Mouse (Mus musculus): ENCODE results near the gene Gm20388.

Gm20388 gene

GRCm38 (mm10) chr8:123672648-123673047, 3762.0 kb downstream of the Gm20388 start:
- no peak for DNase-seq (ENCODE audit: low spot score in 2 of 2)

- no peak for DNase-seq (ENCODE audit: low spot score in 2 of 2)
These were observed 3765.0 kb downstream of the Gm20388 start for GRCm38 (mm10) chr8:123675611-123676010.

- DNase-seq (ENCODE audit: low spot score in 2 of 2), result no peak
These were observed 3767.7 kb downstream of the Gm20388 start for GRCm38 (mm10) chr8:123678390-123678789.

- DNase-seq (ENCODE audit: low spot score in 2 of 2), result no peak
These were observed 3771.6 kb downstream of the Gm20388 start for GRCm38 (mm10) chr8:123682073-123682761.

- DNase-seq (ENCODE audit: low spot score in 2 of 2), result no peak
These were observed 3772.7 kb downstream of the Gm20388 start for GRCm38 (mm10) chr8:123683321-123683720.

GRCm38 (mm10) chr8:123684806-123685205, 3774.2 kb downstream of the Gm20388 start:
- no peak for DNase-seq (ENCODE audit: low spot score in 2 of 2)

- DNase-seq (ENCODE audit: low spot score in 2 of 2), result no peak
These were observed 3774.8 kb downstream of the Gm20388 start for GRCm38 (mm10) chr8:123685477-123685876.

GRCm38 (mm10) chr8:123687826-123688225, 3777.2 kb downstream of the Gm20388 start:
- DNase-seq (ENCODE audit: low spot score in 2 of 2), result no peak

- DNase-seq (ENCODE audit: low spot score in 2 of 2), result no peak
These were observed 3781.7 kb downstream of the Gm20388 start for GRCm38 (mm10) chr8:123692165-123692962.

GRCm38 (mm10) chr8:123696167-123696566, 3785.5 kb downstream of the Gm20388 start:
- DNase-seq (ENCODE audit: low spot score in 2 of 2), result no peak

GRCm38 (mm10) chr8:123697329-123697728, 3786.7 kb downstream of the Gm20388 start:
- no peak for DNase-seq (ENCODE audit: low spot score in 2 of 2)

GRCm38 (mm10) chr8:123700399-123701070, 3789.9 kb downstream of the Gm20388 start:
- DNase-seq (ENCODE audit: low spot score in 2 of 2), result no peak

- no peak for DNase-seq (ENCODE audit: low spot score in 2 of 2)
These were observed 3791.4 kb downstream of the Gm20388 start for GRCm38 (mm10) chr8:123701952-123702587.

GRCm38 (mm10) chr8:123705376-123705775, 3794.7 kb downstream of the Gm20388 start:
- DNase-seq (ENCODE audit: low spot score in 2 of 2), result no peak

GRCm38 (mm10) chr8:123707137-123707536, 3796.5 kb downstream of the Gm20388 start:
- no peak for DNase-seq (ENCODE audit: low spot score in 2 of 2)

GRCm38 (mm10) chr8:123708729-123709128, 3798.1 kb downstream of the Gm20388 start:
- DNase-seq (ENCODE audit: low spot score in 2 of 2), result no peak

GRCm38 (mm10) chr8:123710335-123710734, 3799.7 kb downstream of the Gm20388 start:
- DNase-seq (ENCODE audit: low spot score in 2 of 2), result no peak

- no peak for DNase-seq (ENCODE audit: low spot score in 2 of 2)
These were observed 3803.8 kb downstream of the Gm20388 start for GRCm38 (mm10) chr8:123714451-123714850.

- DNase-seq (ENCODE audit: low spot score in 2 of 2), result no peak
These were observed 3805.4 kb downstream of the Gm20388 start for GRCm38 (mm10) chr8:123715916-123716592.

- DNase-seq (ENCODE audit: low spot score in 2 of 2), result no peak
These were observed 3806.5 kb downstream of the Gm20388 start for GRCm38 (mm10) chr8:123717104-123717503.
